Mouse (Mus musculus) adrenal gland, adult 18-20 months (tissue): Measurements from ENCODE around the gene Bloc1s3. TPM values are rescaled to one million over a fixed set of nuclear protein-coding genes. Genes with fewer than 3 reads are reported as not detected.

Source experiments
- DNase-seq, 2 experiments: peaks; one replicate each; pipeline ENCODE4 v3.0.0; 2021 to 2022; ENCODE audit warnings: low spot score in 2 of 2
- long read RNA-seq, 2 experiments: library from polyadenylated mRNA; stranded (forward); transcript quantifications; one replicate each; pipeline ENCODE4 v2.0.0; 2021
- total RNA-seq, 2 experiments: library from RNA; stranded (reverse); gene quantifications; 1 replicate in 1 of 2; 2 replicates in 1 of 2; pipeline ENCODE4 v1.2.3; 2021

The Bloc1s3 gene
- total RNA-seq, result 10 to 100 TPM in 1 of 2 experiments, 1 to 10 TPM in 1; 8.4 to 10.0 TPM
- long read RNA-seq, experiment 1, transcript Bloc1s3-201 (2 exons, 3,188 nt), result major isoform, 11 of 12 reads
- long read RNA-seq, experiment 1, partial matches to known transcripts, result 0 of 12 reads
- long read RNA-seq, experiment 1, other reads (novel, unspliced or antisense), result 1 of 12 reads
- long read RNA-seq, experiment 2, transcript Bloc1s3-201 (2 exons, 3,188 nt), result major isoform, 30 of 38 reads
- long read RNA-seq, experiment 2, partial matches to known transcripts, result 0 of 38 reads
- long read RNA-seq, experiment 2, other reads (novel, unspliced or antisense), result 8 of 38 reads

DNA sequence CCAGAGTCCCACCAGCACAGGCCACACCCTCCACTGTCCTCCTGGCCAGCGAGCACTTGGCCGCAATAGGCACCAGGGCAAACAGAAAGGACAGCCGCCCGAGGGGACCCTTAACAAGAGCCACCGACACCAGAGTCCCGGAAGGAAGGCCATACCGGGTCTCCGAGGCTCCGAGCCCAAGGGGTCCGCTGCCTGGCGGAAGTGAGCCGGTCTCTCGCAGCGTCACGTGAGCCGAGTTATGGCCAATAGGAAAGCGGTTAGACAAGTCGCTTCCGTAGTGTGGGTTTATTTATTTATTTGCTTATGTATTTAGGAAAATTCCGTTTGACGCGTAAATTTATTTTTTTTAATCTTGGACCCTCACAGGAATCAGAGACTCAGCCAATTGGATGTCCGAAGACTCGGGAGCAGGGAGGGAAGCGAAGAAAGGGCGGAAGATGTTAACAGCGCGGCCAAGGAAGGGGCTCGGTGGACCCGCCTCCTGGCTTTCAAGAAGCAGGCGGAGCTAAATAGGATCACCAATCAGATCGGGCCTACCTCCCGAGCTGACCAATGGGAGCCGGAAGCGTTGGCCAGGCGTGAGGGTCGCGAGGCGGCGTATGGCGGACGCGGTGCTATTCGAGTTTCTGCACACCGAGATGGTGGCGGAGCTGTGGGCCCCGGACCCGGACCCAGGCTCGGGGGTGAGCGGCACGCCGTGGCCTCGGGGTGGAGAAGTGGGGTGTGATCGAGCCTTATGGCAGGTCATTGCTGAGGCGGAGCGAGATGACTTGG lies at the start of gene Bloc1s3, which contains the start of gene Trappc6a:
Gene Bloc1s3 (minus strand): TSS at position 218 of the 774 bp plus-strand sequence.
Gene Trappc6a (plus strand): TSS at position 246 of the 774 bp plus-strand sequence.
- DNase-seq, result peak; percentile 81 to 85

DNA sequence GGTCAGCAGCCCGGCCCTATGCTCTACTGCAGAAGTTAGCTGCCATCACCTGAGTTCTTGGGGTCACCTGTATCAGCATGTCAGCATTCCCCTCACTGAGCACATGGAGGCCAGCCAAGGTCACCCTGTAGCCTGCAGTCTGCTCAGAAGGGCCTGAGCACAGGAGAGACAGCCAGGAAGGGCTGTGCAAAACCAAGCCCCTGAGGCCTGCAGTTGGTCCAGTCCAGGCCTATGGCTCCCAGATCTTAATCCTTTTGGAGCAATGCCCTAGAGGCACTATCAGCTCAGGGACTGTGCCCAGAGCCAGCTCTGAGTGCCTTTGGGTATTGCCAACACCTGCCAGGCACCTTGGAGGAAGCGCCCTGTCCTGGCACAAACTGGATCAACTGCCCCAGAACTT lies 48.9 kb upstream of the Bloc1s3 start:
- no peak for DNase-seq

DNA sequence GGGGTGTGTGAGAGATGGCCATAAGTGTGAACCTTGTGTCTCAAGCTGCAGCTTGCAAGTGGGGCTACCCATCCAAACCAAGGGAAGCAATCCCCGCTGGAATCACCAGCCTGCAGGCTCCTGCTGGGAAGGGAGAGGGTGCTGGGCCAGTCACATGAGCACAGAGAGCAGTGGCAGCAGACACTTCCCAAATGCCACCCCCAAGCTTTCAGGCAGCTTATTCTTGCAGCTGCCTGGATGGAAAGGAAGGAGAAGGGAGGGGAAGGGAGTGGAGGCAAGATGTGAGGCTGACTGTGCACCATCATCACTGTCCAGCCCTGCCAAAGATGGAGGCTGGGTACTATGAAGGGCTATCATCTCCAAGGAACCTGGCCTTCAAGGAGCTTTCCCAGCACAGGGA lies 46.0 kb upstream of the Bloc1s3 start:
- no peak for DNase-seq

DNA sequence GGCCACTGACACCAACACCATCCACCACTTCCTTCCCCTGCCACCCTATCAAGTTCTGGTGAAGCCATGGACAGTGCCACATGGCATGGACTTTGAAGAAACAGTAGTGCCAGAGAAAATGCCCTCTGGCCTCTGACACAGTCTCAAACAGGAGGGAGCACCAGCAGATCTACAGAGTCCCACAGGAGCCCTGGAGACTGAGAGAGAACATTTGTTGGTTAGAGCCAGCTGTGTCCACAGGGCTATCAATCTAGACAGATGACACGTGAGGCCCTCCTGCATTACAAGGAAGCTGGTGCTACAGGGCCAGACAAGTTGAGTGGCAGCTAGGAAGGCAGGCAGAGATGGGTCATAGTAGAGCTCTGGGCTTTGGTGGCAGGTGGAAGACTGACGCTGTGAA lies 44.3 kb upstream of the Bloc1s3 start:
- no peak for DNase-seq

DNA sequence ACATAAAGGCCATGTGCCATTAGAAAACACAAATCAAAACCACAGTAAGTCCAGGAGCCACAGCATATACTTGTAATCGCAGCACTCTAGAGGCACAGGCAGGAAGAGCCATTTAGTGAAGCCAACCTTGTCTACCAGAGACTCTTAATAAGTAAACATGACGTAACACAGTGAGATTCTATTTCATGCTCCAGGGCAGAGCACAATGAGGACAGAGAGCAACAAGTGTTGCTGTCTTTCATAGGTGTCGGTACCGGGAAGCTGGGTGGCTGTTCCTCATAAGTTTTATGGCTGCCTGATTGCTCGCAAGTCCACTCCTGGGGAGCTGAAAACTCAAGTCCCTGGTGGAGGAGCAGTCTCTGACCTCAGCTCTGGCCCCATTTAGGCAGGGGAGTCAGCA lies 43.5 kb upstream of the Bloc1s3 start:
- no peak for DNase-seq

DNA sequence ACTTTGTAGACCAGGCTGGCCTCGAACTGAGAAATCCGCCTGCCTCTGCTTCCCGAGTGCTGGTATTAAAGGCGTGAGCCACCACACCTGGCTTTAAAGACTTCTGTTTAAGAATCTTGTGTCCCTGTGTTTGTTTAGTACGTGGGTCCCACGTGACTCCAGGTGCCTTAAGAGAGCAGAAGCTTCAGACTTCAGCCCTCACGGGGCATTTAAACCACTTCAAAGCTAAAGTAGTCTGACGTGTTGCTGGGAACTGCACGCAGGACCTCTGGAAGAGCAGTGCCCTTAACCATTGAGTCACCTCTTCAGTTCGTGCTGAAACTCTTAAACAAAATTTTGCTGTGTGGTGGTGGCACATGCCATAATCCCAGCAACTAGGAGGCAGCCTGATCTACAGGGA lies 41.2 kb upstream of the Bloc1s3 start:
- no peak for DNase-seq

DNA sequence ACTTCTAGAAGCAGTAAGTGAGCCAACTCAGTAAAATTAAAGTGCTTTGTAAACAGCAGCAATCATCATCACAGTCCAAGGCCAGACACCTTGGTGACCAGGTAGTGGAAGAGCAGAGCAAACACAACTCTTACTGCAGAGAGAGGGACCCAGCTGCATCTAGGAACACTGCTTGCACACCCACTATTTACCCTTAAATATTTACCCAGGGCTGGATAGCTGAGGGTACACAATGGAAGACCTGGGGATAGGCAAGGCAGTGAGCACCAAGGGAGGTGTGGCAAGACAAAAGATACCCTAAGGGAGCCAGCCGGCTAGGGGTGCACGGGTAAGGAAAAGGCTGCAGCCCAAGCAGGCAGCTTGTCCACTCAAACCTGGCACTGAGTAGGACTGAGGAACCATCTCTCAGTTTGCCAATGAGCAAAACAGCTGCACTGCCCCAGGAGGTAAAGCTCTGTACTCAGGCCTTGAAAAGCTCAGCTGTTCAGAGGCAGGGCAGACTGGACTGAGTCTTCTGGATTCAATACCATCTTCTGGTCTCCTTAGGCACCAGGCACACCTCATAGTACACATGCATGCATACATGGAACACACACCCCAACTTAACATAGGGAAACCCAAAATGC lies 39.3 kb upstream of the Bloc1s3 start:
- no peak for DNase-seq

DNA sequence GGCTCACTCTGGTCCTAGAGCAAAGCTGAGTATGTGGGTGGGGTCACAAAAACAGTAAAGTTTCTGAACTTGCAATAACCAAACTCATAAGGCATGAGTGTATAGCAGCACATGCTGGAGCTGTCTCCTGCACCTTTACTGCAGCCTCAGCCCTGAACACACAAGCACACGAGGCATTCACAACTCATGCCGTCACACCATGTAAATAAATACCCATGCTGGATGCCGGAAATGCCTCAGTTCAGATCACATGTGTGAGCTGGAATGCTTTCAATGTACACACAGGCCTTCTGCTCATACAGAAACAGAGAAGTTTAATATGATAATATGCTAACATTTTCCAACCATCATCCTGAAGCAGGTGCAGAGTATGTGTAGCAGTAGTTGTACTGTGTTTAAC lies 37.8 kb upstream of the Bloc1s3 start:
- no peak for DNase-seq

DNA sequence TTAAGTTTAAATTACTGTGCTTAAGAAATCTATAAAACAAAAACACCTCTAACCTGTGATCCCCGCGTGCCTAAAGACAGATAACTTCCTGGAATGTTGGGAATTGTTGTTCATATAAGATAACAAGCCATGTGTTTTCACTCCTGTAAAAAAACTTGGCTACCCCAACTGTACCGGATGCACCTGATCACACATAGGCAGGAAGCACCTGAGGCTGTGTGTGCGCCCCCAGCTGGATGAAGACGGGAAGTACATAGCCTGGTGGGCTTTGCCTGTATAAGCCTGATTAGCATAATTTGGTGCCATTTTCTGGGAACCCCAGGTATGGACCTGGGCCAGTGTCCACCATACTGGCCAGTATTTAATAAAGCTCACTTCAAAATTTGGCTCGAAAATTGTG lies 35.4 kb upstream of the Bloc1s3 start:
- DNase-seq, result no peak

DNA sequence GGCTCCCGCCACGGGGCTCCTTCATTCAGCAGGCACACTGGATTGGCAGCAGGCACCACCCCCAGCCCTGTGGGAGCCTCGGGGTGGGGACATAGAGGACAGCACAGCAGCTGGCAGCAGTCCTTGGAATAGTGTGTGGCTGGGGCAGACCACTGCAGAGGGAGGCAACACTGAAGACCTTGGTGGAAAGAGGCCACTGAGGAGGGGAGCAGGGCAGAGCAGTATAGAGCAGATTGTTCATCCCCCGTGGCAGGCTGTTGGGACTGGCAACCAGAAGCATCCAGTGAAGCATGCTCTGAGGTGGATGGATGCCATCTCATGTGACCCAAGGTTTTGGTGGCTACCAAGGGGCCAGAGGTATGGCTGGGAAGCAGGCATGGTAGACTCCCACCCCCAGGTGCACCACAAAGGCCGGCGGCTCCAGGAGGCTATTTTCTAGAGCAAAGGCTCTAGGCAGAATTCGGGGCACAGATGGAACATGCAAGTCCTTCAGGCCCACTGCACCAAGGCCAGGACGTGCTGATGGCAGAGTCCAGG lies 34.1 kb upstream of the Bloc1s3 start:
- DNase-seq, result no peak

DNA sequence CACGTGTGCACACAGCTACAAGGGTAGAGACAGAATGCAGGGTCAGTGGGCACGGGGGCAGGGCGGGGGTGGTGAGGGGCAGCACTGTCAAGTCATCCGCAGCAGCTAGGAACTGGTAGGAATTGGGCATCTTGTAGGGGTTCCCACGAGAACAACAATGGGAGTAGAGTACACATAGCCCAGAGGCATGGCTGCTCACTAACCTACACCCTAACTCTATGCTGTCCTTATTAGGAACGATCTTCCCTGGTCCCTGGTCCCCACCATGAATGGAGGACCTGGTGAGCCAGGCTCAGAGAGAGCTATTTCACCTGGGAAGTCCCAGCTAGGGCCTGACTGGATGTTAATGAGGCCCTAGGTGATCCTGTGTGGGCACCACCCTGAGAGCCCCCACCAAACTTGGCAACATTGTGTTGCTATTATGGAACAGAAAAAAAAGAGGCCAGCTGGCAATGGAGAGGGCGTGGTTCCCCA lies 33.6 kb upstream of the Bloc1s3 start:
- DNase-seq, result no peak

DNA sequence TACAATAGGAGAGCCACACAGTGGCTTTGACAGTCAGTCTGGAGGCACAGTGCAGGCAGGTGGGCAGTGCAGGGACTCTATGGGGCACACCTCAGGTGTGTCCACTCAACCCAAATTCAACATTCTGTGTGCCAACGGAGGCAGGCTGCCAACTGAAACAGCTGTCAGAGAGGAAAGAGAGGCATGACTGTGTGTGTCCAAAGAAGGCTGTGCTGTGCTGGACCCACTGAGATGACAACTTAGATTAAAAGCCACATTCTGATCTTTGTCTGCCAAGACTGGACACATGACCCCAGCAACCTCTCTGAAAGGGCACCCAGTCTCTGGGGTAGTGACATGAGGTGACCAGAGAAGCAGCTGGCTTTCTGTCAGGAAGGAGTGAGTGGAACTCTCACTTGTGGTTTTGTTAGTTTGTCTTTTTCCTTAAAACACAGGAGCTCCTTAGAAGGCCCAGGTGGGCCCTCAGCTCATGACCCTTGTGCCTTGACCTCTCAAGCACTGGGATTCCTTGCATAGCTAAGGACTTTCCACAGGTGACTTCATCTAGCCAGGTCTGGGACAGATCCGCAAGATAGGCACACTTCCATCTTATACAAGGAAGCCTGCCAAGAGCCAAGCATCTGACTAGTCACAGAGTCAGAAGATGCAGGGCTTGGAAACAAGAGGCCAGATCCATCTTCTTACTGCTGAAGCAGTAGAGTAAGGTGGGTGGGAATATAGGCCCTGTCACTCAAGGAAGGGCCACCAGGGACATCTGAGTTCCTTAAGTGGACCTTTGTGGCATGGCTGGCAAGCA lies 32.8 kb upstream of the Bloc1s3 start:
- DNase-seq, result no peak

DNA sequence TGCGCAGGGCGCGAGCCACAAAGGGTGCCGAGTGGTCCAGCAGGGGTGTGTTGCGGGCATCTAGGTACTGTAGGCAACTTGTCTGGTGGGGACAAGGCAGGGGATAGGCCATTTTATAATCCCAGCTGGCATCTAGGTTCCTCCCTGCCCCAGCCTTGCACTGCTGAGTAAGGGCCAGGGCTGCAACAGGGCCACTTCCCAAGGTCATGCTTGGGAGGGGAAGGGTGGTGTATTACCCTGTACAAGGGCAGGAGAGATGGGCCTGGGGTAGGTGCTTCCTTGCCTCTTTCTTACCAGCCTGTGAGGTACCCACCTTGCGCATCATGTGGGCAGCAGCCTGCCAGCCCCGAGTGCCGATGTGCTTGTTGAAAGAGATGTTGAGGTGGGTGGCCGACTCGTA lies 26.5 kb upstream of the Bloc1s3 start:
- no peak for DNase-seq

DNA sequence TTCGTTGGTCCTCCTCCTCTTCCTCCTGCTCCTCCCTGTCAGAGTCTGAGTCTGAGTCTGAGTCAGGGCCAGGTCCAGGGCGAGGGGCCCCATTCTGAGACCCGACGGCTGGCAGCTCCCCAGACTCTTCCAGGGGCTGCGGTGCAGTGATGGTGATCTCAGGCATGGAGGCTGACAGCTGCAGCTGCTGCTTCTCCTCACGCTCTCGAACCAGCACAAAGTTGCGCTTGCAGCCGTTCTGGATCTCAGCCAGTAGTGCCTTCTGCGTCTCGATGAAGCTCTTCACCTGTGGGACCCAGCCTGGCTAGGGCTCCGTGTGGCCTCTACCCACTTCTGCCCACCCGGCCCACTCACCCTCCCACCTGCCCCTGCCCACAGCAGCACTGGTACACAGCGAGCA lies 24.1 kb upstream of the Bloc1s3 start:
- DNase-seq, result no peak

DNA sequence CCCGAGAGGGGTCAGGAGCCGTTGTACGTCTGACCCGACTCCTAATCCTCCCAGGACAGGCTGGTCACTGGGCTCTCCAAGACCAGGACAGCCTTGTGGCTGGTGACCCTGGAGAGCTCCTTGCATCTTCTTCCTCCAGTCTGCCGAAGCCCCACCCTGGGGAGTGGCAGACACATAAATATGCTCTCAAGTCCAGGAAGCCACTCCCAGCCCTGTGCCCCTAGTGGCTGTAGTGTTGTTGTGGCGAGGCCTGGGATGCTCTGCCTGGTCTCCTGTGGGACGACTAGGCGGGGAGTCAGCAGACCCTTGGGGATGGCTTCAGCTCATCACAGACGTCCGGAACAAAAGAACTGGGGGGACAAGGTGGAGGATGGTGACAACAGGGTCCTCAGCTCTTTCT lies 22.9 kb upstream of the Bloc1s3 start:
- DNase-seq, result no peak

DNA sequence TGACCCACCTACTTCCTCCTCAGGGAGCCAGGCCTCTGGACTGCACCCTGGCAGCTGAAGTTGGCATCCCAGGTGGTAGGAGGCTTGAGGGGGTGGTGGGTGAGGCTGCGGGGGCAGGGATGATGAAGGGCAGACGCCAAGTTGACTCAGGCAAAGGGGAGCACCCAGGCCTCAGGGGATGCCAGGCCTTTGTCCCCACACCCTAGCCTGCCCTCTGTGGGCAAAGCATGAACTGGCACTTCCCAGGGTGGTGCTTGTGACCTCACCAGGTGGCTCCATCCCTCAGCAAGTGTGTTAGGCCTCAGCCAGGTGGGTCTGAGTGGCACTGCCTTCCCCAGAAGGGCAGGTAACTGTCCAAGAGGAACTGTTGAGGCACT lies 16.9 kb upstream of the Bloc1s3 start:
- no peak for DNase-seq

DNA sequence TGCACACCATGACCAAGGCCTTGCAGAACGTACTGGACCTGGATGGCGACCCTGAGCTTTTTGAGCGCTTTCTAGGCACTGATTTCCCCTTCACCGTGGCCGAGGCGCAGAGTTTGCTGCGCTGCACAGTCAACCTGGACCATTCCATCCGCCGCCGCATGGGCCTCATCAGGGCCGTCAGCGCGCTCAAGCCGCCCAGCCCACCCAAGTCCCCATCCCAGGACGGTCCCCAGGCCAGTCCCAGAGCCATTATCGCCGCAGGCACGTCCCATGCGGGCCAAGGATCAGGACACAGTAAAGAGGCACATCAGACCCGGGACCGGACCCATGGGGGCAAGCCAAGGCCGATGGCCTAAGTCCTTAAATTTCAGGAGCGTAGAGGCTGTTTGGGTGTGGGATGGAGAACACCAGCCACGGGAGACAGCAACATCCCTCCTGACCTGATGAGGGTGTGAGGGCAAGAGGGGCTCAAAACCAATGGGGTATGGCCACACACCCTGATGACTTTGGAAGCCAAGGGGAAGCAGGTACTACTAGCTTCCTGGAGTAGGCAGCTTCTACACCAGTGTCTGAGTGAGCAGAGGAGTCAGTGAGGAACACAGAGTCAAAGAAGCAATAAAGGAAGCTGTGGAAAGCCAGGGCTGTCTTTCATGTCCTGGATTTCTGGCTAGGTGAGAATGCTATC lies 16.4 kb upstream of the Bloc1s3 start:
- no peak for DNase-seq

DNA sequence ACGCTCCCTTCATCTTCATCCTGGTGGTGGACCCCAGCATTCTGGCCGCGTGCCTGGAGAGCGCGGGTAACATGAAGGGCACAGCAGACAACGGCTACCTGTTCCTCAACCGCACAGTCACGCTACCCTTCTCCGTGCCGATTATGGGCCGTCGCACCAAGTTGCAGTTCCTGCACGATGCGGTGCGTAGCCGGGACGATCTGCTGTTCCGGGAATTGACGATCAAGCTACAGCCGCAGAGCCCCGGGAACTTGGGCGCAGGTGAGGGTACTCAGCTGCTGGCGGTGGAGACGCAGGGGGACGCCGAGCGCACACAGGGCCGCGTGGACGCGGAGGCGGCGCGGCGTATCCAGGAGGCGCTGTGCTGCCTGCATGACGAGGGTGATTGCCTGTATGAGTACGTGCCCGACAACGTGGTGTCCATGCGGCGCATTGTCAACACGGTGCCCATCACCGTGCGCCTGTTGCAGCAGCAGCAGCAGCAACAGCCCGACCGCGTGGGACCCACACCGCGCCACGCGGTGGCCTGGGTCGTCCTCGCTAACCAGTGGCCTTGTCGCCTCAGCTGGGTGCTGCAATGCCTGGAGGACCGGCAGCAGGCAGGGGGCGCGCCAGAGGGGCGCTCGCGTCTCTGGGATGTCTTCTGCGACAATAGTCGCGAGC lies 15.7 kb upstream of the Bloc1s3 start:
- peak; percentile 37 to 55 for DNase-seq

DNA sequence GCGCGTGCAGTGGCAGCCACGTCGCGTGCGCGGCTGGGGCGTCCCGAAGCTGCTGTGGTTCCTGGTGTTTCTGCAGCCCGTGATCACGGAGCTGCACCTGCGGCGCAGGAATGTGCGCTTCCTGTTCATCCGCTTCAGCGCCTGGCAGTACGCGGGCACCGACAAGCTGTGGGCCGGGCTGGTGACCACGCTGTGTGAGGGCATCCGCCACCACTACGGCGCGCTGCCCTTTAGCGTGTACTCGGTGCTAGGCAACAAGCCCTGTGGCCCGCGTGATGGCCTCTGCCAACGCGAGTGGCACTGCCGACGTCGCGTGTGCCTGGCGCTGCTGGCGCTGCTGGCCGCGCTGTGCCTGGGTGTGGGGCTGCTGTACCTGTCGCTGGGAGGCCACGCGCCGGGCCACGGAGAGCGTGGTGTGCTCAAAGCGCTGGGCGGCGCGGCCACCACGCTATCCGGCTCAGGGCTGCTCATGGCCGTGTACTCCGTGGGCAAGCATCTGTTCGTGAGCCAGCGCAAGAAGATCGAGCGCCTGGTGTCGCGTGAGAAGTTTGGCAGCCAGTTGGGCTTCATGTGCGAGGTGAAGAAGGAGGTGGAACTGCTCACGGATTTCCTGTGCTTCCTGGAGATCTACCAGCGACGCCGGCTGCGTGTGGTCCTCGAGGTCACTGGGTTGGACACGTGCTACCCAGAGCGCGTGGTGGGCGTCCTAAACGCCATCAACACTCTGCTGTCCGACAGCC lies 15.0 kb upstream of the Bloc1s3 start:
- no peak for DNase-seq
